Mouse (Mus musculus) G1E (cell line): Measurements from ENCODE around the gene Homer1. TPM values are rescaled to one million over a fixed set of nuclear protein-coding genes. Genes with fewer than 3 reads are reported as not detected.
A peak's percentile ranks its signal among the peaks of the same experiment; 100 is the strongest.

Source experiments
- ATAC-seq: 2 replicates; pipeline ENCODE4 v1.8.0; 2016; ENCODE audit warnings: mild to moderate bottlenecking; ENCODE audit not compliant: insufficient number of reproducible peaks, poor library complexity, low FRiP score, severe bottlenecking; ENCODE audit errors: extremely low read depth
- DNase-seq: peaks from one replicate; pipeline ENCODE4 v3.0.0; 2012; ENCODE audit warnings: low spot score
- H3K27me3 ChIP-seq: 2 replicates; pipeline ENCODE4 v1.6.1; 2012; ENCODE audit warnings: mild to moderate bottlenecking, low read length, inconsistent platforms; ENCODE audit not compliant: insufficient read depth
- H3K36me3 ChIP-seq: replicated peaks from 2 replicates; pipeline ENCODE3; 2012; ENCODE audit warnings: mild to moderate bottlenecking, inconsistent platforms
- H3K4me1 ChIP-seq: 2 replicates; pipeline ENCODE4 v1.6.1; 2012; ENCODE audit warnings: low read depth, low read length, inconsistent platforms, mixed read lengths; ENCODE audit not compliant: insufficient read depth
- H3K4me3 ChIP-seq: 2 replicates; pipeline ENCODE4 v1.5.1; 2012; ENCODE audit warnings: low read depth, mild to moderate bottlenecking, inconsistent platforms, low read length, moderate library complexity, mixed read lengths
- H3K9me3 ChIP-seq: replicated peaks from 2 replicates; pipeline ENCODE4 v1.6.1; 2012; ENCODE audit warnings: inconsistent platforms
- CTCF ChIP-seq: IDR thresholded peaks from 2 replicates; pipeline ENCODE4 v1.5.1; 2012; ENCODE audit warnings: low read depth, low read length, inconsistent platforms, mixed read lengths
- GATA1 ChIP-seq: IDR thresholded peaks from 2 replicates; pipeline ENCODE4 v1.6.1; 2012; ENCODE audit warnings: borderline replicate concordance, low read length, inconsistent platforms, mixed read lengths
- GATA2 ChIP-seq: IDR thresholded peaks from 2 replicates; pipeline ENCODE4 v1.6.1; 2012; ENCODE audit warnings: low read depth, low read length, inconsistent platforms, borderline replicate concordance
- POLR2AphosphoS5 ChIP-seq: IDR thresholded peaks from 2 replicates; pipeline ENCODE4 v1.6.1; 2012; ENCODE audit warnings: low read depth, low read length, inconsistent platforms; ENCODE audit not compliant: insufficient replicate concordance
- TAL1 ChIP-seq: conservative IDR thresholded peaks from 2 replicates; pipeline ENCODE4 v1.6.1; 2012; ENCODE audit warnings: low read depth, low read length, inconsistent platforms, mixed read lengths
- polyA plus RNA-seq: library from polyadenylated mRNA; stranded (reverse); fragments of >175 nt; gene quantifications from 2 replicates; pipeline ENCODE4 v1.2.3, GENCODE M21; 2012
- total RNA-seq, 2 experiments: library from RNA; stranded (forward) in 1 of 2; stranded (reverse) in 1 of 2; fragments of 200-1000 nt in 1 of 2; fragments of >200 nt in 1 of 2; fragmentation: Nextera tagmentation in 1 of 2; gene quantifications; 2 replicates each; pipeline ENCODE4 v1.2.3; 2014 to 2017

The Homer1 gene
- total and polyA plus RNA-seq, 3 experiments = 5.3 to 30.4 (median 24.5) TPM

DNA sequence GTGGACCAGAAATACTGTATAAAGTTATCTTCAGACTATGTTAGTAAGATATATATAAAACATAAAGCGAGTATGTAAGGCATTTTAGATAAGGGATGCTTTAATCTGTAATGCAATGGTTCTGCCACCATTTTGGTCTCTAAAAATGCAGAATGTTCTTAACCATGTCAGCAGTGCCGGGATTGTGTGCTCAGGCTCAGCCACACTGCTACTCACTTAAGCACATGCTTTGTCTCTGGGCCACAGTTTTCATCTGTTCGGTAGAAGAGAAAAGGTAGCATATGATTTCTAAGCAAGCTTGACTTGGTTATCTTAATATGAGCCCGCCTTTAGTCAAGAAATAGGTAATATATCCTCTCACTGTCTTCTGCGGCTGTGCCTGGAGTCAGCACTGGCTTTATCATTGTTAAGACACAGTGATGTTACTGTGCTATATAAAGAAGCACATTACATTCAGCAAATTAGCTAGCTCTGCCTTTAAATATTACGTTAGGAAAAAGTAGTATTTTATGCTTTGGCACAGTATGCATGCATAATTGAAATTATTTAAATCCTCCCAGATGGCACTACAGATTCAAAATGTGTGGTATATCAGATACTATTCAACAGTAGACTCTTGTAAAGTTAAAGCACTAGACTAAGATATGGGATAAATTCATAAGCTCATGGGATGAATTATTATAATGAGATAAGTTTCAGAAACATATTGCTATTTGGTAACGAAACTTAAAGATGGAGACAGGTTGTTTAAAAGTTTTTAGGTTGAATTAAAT, 69.6 kb downstream of the Homer1 start:
- Histone ChIP-seq H3K4me3 (no peak overlapping the region), H3K9me3 (no peaks in the 10 kb centered on the region), H3K4me1 (peaks cover 3% of the 10 kb centered on the region; the same call in 1 of the 2 replicates), H3K27me3 (no peaks in the 10 kb centered on the region), H3K36me3 (peaks cover 9% of the 10 kb centered on the region)
- ATAC-seq = no peak
- DNase-seq = no peak
- TF ChIP-seq CTCF (no peak), GATA2 (no peak), TAL1 (no peak), POLR2AphosphoS5 (no peak), GATA1 (no peak)

DNA sequence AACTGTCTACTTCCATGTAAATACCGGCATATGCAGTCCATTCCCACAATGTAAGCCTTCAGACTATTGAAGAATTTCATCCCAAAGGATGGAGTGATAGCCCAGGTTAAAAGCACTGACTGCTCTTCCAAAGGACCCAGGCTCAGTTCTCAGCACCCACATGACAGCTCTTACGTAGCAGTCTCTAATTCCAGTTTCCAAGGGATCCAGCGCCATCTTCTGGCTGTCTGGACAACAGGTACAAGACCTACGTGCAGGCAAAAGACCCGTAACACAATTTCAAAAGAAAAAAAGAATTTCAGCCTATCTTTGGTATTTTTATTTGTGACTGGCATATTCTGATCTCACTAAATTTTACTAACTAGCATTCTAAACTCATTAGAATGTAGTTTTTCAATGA, 75.0 kb downstream of the Homer1 start:
- Histone ChIP-seq H3K4me1 (peaks cover 10% of the 10 kb centered on the region), H3K9me3 (no peaks in the 10 kb centered on the region), H3K36me3 (peaks cover 8% of the 10 kb centered on the region), H3K27me3 (no peaks in the 10 kb centered on the region), H3K4me3 (no peak overlapping the region)
- DNase-seq (no peak), ATAC-seq (no peak)
- no peak for TF ChIP-seq GATA2
- TF ChIP-seq TAL1 = no peak
- no peak for TF ChIP-seq POLR2AphosphoS5
- TF ChIP-seq GATA1 = no peak
- no peak for TF ChIP-seq CTCF

DNA sequence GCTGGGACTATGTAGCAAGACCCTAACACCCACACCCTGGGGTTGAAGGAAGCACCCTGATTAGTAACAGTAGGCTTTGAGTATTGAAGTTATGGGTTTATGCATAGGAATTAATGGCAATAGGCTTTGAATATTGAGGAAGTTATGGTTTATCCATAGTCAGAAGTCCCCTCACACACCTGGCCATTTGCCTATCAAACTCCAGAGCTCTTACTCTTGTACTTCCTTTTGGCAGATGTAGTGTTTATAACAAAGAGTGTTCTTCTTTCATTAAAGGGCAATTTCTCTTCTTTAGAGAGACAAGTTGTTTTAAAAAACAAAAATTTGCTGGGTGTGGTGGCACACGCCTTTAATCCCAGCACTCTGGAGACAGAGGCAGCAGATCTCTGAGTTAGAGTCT, 79.1 kb downstream of the Homer1 start:
- no peak for DNase-seq
- H3K4me1 ChIP-seq = peaks cover 40% of the 10 kb centered on the region
- ATAC-seq = no peak

DNA sequence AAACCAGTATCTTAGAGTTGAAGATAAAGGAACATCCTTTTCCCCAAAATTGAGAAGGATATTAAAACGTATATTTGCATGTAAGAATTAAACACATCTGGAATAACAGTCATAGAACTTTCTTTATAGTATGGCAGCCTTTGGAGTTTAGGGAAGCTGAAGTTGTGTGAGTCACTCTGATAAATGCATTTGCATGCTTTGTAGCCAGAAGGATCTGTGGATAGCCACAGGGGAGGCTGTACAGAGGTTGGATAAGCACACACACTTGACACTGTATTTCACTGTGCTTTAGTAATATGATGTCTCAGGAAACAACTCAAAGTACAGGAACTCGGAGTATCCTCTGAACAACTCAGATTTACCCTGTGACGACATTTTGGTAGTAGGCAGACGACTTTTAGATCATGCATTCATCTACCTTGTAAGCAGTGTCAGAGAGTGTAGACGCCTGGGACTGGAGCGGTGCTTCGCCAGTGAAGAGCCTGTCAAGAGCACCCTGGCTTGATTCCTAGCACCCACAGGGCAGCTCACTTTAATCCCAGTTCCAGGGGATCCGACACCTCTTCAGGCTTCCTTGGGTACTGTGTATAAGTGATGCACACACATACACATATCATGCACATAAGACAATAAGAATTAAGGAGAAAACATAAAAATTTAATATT, 81.1 kb downstream of the Homer1 start:
- no peak for ATAC-seq

More for the DNA sequence above, 79.1 kb downstream of the Homer1 start:
- Histone ChIP-seq H3K4me3 (no peak overlapping the region), H3K9me3 (no peaks in the 10 kb centered on the region), H3K27me3 (no peaks in the 10 kb centered on the region), H3K36me3 (peaks cover 5% of the 10 kb centered on the region)
- TF ChIP-seq GATA1 (no peak), CTCF (no peak), POLR2AphosphoS5 (no peak)

DNA sequence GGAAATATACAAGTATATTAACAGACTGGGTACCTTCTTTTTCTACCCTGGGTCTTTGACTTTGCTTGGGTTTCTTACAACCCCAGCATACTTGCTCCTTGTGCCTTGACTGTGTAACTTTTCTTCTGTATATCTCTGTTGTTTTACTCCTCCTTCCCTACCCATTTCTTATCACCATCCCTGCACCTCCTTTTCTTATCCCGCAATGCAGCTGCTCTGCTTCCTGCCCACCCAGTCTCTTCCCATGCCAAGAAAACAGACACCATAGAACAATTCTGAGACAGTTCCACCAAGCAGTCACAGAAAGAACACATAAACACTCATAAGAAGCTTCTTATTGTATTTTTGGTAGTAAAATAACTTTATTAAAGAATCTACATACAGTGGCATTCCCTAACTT, 81.9 kb downstream of the Homer1 start:
- H3K4me3 ChIP-seq = no peak overlapping the region

More for the DNA sequence above, 81.1 kb downstream of the Homer1 start:
- no peak for DNase-seq
- no peaks in the 10 kb centered on the region for H3K27me3 ChIP-seq
- TF ChIP-seq TAL1 (no peak), GATA2 (no peak), GATA1 (no peak), POLR2AphosphoS5 (no peak), CTCF (no peak)
- H3K4me1 ChIP-seq = peaks cover 59% of the 10 kb centered on the region
- no peak overlapping the region for H3K4me3 ChIP-seq
- no peaks in the 10 kb centered on the region for H3K9me3 ChIP-seq
- H3K36me3 ChIP-seq = no peaks in the 10 kb centered on the region

DNA sequence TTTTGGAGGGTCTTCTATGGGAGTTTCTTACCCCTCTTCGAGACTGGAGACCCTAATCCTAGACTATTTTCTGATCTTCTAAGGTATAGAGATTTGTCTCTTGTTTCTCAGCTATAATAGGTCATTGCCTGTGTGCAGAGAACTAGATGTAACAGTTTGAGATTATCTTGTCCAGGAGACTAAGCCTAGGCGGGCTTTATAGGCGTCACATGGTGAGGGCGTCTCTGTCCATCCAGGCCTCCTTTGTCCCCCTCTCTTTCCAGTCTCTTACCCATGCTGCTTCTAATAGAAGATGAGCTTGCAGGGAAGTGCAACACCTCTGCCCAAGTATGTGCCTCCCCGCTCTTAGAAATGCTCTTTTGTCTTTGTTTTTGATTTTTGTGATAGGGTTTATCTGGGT, 83.7 kb downstream of the Homer1 start:
- DNase-seq (no peak), ATAC-seq (no peak)
- Histone ChIP-seq H3K27me3 (no peaks in the 10 kb centered on the region), H3K4me1 (peaks cover 72% of the 10 kb centered on the region), H3K36me3 (peaks cover 2% of the 10 kb centered on the region), H3K4me3 (no peak overlapping the region), H3K9me3 (no peaks in the 10 kb centered on the region)
- TF ChIP-seq GATA1 (no peak), CTCF (no peak), GATA2 (no peak), POLR2AphosphoS5 (no peak), TAL1 (no peak)

More for the DNA sequence above, 81.9 kb downstream of the Homer1 start:
- H3K9me3 ChIP-seq = no peaks in the 10 kb centered on the region
- no peaks in the 10 kb centered on the region for H3K27me3 ChIP-seq
- H3K36me3 ChIP-seq = no peaks in the 10 kb centered on the region
- ATAC-seq (peak; percentile 76), DNase-seq (no peak)
- H3K4me1 ChIP-seq = peaks cover 63% of the 10 kb centered on the region
- TF ChIP-seq GATA1 (no peak), TAL1 (peak; percentile 64)
